Mouse (Mus musculus) left cerebral cortex, adult 11 months (tissue): ENCODE measurements around the gene Vil1.
A peak's percentile ranks its signal among the peaks of the same experiment; 100 is the strongest.
"Not testable (repeated sequence)": the region's sequence is repeated elsewhere in the genome, so short reads cannot be mapped to it uniquely, and the experiment has no call there.

Source experiments
- DNase-seq: peaks from one replicate; pipeline ENCODE4 v3.0.0; 2022; ENCODE audit warnings: low spot score

Vil1 gene

DNA sequence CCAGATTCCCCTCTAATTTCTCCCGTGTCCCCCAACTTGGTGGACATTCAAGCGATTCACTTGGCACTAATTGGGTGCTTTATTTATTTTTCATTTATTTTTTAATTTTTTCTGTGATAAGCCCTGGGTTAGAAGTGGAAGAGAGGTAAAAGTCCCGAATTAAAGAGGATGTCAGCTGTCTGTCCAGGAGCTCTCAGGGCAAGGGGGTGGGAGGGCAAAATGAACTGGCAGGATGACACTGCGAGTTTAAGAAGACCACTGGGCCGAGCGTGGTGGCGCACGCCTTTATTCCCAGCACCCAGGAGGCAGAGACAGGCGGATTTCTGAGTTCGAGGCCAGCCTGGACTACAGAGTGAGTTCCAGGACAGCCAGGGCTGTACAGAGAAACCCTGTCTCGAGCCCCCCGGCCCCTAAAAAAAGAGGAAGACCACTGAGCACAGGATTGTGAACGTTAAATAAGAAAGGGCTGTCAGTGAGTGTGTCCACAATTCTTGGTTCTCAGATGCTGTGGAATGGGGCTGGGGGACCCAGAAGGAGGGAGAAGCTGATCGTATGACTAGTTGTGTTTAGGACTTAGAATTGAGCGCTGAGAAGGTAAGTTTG lies 21.7 kb upstream of the Vil1 start:
- DNase-seq, result no peak

DNA sequence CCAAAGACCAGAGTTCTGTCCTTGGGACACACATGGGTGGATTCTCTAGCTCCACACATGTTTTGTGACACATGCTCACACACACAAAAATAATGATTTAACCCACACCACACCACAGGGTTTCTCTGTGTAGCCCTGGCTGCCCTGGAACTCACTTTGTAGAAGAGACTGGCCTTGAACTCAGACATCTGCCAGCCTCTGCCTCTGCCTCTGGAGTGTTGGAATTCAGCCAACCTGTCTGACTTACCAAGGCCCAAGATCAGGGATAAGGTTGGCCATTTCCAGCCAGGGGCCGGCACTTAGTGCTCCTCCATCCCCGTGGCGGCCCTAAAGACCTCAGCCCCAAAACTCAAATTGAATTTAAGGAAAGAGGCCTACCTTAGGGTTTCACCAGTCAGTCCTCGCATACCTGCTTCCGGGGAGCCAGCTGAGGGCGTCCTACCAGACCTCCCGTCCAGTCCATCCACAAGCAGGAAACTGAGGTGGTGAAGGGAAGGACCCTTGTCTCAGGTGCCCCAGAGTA lies 20.7 kb upstream of the Vil1 start:
- DNase-seq, result no peak

DNA sequence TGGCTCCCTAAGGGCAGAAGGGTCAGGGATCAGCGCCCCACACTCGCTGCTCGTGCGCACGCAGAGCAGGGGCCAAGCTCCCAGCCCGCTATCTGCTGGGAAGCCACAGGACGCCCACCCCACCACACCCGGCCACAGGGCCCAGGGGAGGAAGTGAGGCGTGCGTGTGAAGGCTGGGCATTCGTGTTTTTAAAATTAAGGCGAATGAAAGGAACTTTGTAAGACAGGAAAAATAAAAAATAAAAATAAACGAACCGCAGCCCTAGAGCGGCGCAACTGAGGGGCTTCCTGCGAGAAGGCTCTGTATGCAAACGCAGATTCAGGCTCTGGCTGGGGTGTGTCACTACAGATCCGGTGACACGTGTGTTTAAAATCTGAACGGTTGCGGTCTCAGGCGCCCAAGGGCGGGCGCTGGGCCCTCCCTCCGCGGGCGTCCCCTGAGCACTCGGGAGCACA lies 19.3 kb upstream of the Vil1 start:
- DNase-seq, result no peak

DNA sequence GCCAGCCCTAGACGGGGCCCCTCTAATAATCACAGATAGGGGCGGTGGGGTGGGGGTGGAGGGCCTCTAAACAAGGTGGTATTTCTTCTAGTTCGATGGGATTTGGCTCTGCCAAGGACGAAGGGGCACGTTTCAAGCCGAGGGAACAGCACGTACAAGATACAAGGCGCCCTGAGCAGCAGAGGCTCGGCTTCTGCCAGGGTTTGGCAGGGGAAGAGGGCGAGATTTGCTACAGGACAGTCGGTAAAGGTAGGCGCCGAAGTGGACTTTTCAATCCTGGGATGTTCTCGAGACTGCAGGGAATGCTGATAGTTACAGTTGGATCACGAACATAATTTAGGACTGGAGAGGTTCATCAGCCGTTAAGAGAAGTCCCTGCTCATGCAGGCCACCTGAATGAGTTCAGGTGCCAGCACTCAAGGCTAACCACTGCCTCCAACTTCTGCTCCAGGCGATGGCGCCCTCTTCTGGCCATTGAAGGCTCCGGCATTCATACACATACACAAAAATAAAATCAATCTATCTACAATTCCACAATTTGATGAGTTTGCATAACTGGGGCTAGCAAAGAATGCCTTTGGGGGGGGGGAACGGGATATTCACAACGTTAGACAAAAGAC lies 18.8 kb upstream of the Vil1 start:
- no peak for DNase-seq

DNA sequence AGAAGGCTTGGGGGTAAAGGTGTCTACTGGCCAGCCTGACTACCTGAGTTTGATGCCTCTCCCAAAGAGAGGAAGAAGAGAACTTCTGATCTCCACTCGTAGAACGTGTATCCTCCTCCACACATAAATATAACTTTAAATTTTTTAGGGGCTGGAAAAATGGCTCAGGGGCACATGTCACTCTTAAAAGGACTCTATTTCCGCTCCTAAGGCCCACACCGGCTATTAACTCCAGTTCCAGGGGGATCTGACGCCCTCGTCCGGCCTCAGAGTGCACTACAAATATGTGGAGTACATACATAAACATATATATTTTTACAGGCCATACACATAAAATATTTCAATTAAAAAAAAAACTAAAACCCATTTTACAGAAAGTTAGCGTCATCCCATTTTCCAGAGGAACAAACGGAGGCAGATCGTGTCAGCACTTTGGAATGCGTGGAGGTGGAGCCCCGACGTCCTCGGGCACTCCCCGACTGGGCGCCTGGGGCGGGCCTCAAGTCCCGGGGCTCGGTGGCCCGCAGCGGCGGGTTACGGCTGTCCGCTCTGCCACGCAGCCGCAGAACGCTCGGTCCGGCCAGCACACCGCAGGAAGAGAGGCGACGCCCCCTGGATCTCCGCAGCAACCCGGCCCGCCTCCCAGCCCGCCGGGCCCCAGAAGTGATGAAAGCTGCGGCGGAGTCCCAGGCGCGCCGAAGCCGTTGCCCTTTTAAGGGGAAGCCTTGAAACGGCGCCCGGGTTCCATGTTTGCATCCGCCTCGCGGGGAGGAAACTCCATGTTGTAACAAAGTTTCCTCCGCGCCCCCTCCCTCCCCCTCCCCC lies 18.0 kb upstream of the Vil1 start, which contains the start of gene Ctdsp1:
Gene Ctdsp1 (plus strand): TSS at position 586 of the 825 bp plus-strand sequence.
- peak; percentile 91 for DNase-seq

DNA sequence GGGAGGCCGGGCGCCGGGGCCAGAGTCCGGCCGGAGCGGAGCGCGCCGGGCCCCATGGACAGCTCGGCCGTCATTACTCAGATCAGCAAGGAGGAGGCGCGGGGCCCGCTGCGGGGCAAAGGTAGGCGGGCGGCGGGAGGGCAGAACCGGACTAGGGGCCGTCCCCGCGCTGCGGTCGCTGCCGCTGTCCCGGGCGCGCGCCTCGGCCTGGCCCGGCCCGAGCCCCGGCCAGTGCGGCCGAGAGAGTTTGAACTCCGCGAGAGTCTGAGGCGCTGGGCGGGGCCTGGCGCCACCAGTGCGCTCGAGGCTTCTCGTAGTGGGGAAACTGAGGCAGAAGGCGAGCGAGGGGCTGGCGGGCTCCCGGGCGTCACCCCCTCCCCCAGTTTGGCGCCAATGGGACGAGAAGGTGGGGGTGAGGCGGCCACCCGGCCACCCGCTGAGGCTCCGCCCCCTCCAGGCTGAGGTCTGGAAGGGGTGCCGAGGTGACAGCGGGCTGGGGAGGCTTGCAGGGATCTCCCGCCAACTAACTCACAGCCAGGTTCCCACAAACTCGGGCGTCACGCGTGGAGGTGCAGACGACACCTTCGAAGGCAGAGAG lies 17.2 kb upstream of the Vil1 start:
- DNase-seq, result no peak

DNA sequence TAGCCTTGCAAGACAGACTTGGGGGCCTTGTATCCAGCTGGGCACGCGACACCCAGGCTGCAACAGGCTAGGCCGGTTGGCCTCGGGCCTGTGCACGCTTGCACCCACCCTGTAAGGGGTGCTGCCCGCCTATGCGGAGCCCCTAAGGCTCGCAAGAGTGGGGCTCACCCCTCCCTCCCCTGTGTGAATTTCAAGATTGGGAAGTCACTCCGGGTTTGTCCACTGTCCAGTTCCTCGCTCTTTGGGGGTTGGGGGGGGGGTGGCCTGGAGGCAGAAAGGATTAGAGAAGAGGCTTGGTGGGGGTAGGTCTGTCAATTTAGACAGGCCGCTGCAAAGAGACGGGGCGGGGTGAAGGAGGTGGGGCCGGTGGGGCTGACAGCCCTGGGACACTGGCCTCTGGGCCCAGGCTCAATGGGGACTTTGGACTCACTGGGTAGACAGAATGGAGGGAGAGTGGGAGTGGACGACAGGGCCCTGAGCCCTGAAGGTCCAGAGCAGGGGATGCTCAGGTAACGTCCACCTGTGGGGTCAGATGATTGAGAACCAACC lies 16.7 kb upstream of the Vil1 start:
- DNase-seq, result no peak

DNA sequence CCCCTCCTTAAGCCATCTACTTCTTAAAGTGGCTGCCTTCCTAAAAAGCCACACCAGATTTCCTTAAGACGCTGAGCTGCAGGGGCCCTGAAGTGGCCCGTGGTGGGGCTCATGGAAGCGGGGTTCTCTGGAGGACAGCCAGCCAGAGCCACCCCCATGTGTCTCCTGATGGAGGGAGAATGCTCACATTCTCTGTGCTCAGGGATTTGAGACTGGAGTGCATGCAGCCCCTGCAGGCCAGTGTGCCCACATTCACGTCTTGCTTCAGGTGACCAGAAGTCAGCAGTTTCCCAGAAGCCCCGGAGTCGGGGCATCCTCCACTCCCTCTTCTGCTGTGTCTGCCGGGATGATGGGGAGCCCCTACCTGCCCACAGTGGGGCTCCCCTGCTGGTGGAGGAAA lies 16.2 kb upstream of the Vil1 start:
- DNase-seq, result no peak

DNA sequence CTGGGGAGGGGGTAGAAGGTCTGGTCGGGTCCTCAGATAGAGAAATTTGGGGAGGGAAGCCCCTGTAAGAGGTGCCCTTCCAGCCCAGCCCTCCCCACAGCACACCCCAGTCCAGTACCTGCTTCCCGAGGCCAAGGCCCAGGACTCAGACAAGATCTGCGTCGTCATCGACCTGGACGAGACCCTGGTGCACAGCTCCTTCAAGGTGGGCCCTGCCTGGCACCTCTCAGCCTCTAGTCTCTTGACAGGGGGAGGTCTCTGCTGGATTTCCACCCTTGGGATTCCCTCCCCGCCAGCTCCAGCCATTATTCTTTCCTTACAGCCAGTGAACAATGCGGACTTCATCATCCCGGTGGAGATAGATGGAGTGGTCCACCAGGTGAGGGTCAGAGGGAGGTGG lies 15.5 kb upstream of the Vil1 start:
- no peak for DNase-seq

DNA sequence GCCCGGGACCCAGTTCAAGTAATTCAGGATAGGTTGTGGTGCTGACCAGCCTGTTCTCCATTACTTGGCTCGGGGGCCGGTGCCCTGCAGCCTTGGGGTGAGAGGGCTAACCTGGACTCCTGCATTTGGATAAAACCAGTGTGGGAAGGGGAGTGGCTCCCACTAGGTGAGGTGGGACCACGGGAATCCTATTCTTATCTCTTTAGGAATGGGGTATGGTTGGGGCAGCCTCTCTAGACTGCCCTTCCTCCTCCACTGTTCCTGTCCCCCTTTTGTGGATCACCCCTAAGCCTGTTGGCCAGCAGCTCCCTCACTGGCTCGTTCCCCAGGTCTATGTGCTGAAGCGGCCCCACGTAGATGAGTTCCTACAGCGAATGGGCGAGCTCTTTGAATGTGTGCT lies 14.9 kb upstream of the Vil1 start:
- no peak for DNase-seq

DNA sequence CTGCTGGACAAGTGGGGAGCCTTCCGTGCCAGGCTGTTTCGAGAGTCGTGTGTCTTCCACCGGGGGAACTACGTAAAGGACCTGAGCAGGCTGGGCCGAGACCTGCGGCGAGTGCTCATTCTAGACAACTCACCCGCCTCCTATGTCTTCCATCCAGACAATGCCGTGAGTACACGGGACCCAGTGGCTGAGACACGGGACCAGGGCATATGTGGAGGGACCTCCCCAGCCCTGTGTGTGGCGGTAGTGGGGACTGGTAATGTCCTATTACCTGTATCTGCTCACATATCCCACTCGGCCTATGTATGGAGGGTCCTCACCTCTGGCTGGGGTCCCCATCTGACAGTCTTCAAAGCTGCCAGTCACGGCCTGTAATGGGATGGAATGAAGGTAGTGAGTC lies 14.3 kb upstream of the Vil1 start:
- DNase-seq, result no peak

DNA sequence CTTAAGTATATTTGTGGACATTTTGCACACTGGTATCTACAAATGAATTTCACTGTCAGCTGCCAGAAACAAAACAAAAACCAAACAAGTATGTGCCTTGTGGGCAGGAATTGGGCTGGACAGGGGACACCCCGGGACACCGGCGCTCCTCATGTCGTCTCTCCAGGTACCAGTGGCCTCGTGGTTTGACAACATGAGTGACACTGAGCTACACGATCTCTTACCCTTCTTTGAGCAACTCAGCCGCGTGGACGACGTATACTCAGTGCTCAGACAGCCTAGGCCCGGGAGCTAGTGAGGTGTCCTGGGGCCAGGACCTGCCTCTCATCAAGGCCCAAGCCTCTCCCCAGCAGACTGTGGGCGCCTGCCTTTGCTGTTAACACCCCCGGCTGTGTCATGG lies 13.9 kb upstream of the Vil1 start:
- DNase-seq, result no peak

DNA sequence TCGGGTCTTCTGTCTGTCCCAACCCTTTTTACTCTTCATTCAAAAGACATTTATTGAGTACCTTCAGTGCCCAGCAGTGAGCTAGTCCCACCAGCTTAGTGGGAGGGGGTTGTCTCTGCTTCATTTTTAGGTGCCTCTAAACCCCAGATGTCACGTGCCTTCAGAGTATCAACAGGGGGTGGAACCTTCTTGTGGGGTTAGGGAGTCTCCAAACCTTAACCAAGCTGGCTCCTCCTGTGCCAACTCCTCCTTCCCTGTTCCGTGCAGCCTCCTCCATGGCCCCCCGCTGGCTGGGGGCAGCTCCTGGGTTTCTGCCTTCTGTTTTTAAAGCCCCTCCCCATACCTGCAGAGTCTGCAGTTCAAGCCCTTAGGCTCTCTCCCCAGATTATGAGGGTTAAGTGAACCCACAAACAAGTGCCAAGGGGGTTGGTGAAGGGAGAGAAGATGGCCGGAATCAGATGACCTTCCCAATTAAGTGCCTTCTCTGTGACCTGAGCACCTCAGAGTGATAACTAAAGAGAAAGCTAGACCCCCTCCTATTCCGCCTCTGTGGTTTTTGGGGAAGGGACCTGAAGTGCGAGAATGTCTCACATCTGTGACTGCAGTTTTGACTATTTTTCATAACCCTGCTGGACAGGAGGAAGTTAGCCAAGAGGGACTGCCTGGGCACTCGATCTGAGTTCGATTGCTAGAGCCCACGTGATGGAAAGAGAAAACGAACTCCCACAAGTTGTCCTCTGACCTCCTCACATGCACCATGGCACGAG lies 12.5 kb upstream of the Vil1 start:
- DNase-seq, result not testable (repeated sequence)

DNA sequence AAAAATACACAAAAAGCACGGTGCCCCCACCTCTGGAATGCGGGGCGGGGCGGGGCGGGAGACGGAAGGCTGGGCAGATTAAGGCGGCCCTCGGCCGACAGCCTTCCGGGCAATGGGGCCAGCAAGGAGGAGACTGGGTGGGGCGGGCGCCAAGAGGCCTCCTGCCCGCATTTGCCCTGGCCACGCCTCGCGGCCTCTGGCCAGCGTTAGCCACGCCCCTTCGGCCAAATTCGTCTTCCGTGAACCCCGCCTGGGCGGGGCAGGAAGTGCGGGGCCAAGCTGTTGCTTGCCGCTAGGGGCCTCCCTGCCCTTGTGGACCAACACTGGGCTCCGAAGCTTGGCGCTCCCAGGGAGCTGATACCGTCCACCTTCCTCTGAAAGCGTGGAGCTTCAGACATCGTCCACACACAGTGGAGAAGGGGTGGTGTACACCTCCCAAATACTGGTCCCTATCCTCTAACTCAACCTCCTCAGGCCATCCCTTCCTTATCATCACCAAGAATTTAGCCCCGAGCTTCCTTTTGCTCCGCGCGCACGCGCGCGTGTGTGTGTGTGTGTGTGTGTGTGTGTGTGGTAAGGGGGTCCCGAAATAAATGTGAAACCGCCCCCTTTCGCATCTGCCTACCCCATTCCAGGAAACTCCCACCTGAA lies 11.8 kb upstream of the Vil1 start:
- DNase-seq, result peak; percentile 88

DNA sequence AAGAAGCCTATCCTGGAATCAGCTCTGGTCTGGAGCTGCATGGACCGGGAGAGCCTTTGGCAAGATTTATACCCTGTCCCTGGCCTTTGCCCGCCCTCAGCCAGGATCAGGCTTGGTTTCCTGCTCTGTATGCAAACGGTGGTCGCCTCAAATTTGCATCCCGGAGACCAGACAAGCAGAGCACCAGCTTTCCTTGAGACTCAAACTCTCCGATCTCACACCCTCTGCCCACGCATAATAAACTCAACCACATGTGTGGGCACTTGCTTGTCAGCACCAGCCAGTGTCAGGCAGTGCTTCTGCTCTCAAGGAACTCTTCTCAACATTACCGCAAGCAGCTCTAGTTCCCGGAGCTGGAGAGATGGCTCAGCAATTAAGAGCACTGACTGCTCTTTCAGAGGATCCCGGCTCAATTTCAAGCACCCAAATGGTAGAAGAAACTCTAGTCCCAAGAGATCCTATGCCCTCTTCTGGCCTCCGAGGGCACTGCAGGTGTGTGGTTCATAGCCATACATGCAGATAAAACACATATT lies 11.2 kb upstream of the Vil1 start:
- no peak for DNase-seq

DNA sequence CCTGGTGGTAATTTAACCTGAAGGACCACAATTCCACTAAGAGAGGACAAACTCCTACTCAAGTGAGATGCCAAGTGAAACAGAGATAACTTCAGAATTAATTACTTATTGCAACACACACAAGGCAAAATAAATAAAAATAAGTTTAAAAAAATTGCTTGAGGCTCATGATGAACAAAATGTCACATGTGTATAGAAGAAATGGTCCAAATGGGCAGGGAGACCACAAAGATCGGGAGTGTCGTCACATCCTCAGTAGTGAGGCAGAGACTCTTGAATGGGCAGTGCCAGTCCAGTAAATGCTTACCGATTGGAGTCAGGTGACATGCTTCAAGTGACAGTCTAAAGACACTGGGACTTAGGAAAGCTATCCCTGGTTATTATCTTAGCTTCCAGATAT lies 8.6 kb upstream of the Vil1 start:
- no peak for DNase-seq

DNA sequence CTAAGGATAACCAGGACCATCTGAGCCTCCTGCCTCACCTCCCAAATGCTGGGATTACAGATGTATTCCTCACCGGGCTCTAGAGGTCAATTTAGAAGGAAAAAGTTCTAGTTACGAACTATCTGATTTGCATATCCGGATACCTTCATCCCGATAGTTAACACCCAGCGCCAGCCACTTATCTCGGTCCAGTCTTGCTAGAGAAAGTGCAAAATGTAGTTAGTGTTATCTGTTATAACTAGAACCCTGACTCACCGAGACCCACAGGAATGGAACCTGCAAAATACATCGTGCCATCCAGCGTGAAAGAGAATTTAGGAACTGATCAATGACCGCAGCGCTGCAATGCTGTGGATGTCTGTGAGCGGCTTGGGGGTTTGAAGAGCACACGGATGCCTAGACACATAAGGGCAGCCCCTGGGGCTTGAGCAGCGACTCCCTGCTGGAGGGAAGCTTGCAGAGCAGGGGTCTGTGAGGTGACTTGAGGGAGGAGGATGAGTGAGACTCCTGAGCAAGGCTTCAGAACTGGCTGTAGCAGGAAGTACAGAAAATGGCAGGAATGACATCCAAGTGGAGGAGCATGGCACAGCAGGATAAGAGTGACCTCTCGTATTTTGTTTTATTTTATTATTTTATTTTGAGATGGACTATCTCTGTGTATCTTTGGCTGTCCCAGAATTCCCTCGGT lies 8.0 kb upstream of the Vil1 start:
- DNase-seq, result no peak

DNA sequence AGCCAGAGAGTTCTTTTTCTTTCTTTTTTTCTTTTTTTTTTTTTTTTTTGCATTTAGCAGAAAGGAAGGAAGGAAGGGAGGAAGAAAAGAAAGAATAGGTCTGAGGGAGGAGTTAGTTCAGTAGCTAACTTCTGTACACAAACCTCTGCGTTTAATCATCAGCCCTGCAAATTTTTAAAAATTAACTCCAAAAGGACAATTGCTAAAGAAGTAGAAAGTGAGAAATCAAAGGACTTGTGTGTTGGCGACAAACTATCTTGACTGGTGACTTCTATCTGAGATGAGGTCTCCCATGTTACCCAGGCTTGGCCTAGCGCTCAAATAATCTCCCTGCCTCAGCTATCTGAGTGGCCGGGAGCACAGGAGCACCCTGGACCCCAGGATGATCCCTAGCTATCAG lies 5.0 kb upstream of the Vil1 start:
- no peak for DNase-seq

DNA sequence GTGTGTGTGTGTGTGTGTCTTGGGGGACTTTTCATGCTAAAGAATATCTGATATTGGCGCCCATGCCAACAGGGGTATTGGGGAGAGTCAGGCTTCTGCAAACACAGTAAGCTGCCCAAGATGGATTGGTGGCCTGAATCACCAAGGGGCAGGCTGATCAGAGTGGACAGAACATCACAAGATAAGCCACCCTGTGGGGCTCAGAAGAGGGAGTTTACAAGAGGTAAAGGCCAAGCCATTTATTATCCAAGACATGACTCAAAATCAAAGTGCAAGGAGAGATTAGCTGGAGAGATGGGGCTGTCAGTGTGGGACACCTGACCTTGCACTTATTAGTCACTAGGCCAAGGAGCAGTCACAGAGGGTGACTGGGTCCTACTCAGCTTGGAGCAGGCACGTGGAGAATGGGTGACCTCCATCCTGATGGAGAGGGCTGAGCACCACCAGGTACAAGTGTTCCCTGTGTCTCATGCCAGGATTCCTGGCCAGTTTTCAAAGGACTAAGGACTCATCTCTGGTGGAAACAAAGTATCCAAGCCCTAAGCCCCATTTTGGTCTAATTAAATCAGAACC lies 2.7 kb downstream of the Vil1 start:
- DNase-seq, result no peak

DNA sequence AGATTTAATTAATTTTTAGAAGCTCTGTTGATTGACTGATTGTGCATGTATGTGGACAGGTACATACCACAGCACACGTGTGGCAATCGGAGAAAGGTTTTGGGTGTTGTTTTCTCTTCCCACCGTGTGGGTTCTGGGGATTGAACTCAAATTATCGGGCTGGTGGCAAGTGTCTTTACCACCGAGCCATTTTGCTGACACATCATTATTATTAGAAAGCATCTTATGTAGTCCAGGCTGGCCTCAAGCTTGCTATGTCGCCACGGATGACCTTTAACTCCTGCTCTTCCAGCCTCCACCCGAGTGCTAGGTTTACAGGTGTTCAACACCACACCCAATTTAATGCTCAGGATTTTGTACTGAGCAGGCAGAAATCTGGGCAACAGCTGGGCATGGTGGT lies 3.5 kb downstream of the Vil1 start:
- no peak for DNase-seq
